Mouse (Mus musculus) olfactory bulb, adult 2 months (tissue): ENCODE measurements at regions not wholly inside any gene's neighbourhood (a gene's known extent, or its start where the extent isn't known, plus 50 kb on each side); places are given as distances from the start of the nearest gene placed in this dataset.

Source experiments
- CTCF ChIP-seq: fragments of 200-500 bp; IDR thresholded peaks from 2 replicates; pipeline ENCODE4 v1.5.1; 2012; ENCODE audit warnings: low read depth, mild to moderate bottlenecking, low read length, moderate library complexity; ENCODE audit not compliant: insufficient read depth
- POLR2A ChIP-seq: fragments of 200-500 bp; IDR thresholded peaks from 2 replicates; pipeline ENCODE4 v1.6.1; 2012; ENCODE audit warnings: mild to moderate bottlenecking, low read depth, low read length, moderate library complexity; ENCODE audit not compliant: insufficient read depth

DNA sequence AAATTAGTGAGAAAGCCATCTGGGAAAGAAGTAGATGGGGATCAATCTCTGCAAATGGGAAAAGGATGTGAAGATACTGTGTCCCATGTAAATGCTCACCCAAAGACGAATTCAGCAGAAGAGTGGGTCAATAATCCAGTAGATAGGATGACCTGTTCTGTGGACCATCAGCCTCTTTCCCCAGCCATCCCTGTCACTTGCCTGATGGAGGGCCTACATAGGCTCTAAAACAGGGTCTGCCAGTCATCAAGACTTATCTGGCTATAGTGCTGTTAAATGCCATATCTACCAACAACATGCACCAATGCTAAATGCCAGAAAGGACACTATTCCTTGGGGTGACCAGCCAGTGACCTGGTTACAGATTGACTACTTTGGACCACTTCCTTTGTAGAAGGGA, 316.5 kb upstream of the Trpc7 start:
- TF ChIP-seq CTCF (no peak), POLR2A (no peak)
